Mouse (Mus musculus): Measurements from ENCODE around the gene Chchd2. TPM values are rescaled to one million over a fixed set of nuclear protein-coding genes. Genes with fewer than 3 reads are reported as not detected.

Gene Chchd2
- total RNA-seq, 2 experiments from 2014 or later = 563 to 618 TPM

- intact Hi-C loops (cut with DNase I) = no loop called here
- DNase-seq = no peak
Measured at GRCm38 (mm10) chr5:129886271-129886670, 999 bp downstream of the Chchd2 start.

GRCm38 (mm10) chr5:129879888-129880287 is 7.4 kb downstream of the Chchd2 start:
- DNase-seq = no peak
- intact Hi-C loops (cut with DNase I) = loop anchor here (2.0 kb wide), 1 partner anchor 15 kb away; no protein-coding TSS in a partner anchor

GRCm38 (mm10) chr5:129878946-129879345 is 8.3 kb downstream of the Chchd2 start:
- peak; percentile 65 to 73 for DNase-seq
- intact Hi-C loops (cut with DNase I) = loop anchor here (2.0 kb wide), 1 partner anchor 14 kb away; no protein-coding TSS in a partner anchor

- peak; percentile 53 to 63 for DNase-seq
- intact Hi-C loops (cut with DNase I) = loop anchor here (2.0 kb wide), 1 partner anchor 13 kb away; no protein-coding TSS in a partner anchor
Measured at GRCm38 (mm10) chr5:129877731-129878455, 9.4 kb downstream of the Chchd2 start.

- intact Hi-C loops (cut with DNase I) = no loop called here
- no peak for DNase-seq
Measured at GRCm38 (mm10) chr5:129875098-129875497, 12.2 kb downstream of the Chchd2 start.

- intact Hi-C loops (cut with DNase I) = no loop called here
- no peak for DNase-seq
Measured at GRCm38 (mm10) chr5:129873942-129874341, 13.3 kb downstream of the Chchd2 start.

- DNase-seq = no peak
- intact Hi-C loops (cut with DNase I) = no loop called here
Measured at GRCm38 (mm10) chr5:129871238-129871637, 16.0 kb downstream of the Chchd2 start.

GRCm38 (mm10) chr5:129869238-129869995 is 17.9 kb downstream of the Chchd2 start:
- no peak for DNase-seq
- intact Hi-C loops (cut with DNase I) = no loop called here

GRCm38 (mm10) chr5:129865841-129866240 is 21.4 kb downstream of the Chchd2 start:
- intact Hi-C loops (cut with DNase I) = loop anchor here (2.0 kb wide), 1 partner anchor 13 kb away; no protein-coding TSS in a partner anchor
- no peak for DNase-seq

GRCm38 (mm10) chr5:129864467-129864866 is 22.8 kb downstream of the Chchd2 start:
- intact Hi-C loops (cut with DNase I) = loop anchor here (2.0 kb wide), 1 partner anchor 14 kb away; no protein-coding TSS in a partner anchor
- peak in 1 of 2 experiments; percentile 42 for DNase-seq

GRCm38 (mm10) chr5:129862325-129862724 is 24.9 kb downstream of the Chchd2 start:
- DNase-seq = no peak
- intact Hi-C loops (cut with DNase I) = no loop called here

- no peak for DNase-seq
- intact Hi-C loops (cut with DNase I) = no loop called here
Measured at GRCm38 (mm10) chr5:129856414-129856813, 30.9 kb downstream of the Chchd2 start.

GRCm38 (mm10) chr5:129855163-129855562 is 32.1 kb downstream of the Chchd2 start:
- no peak for DNase-seq
- intact Hi-C loops (cut with DNase I) = no loop called here

GRCm38 (mm10) chr5:129847558-129847820 is 39.8 kb downstream of the Chchd2 start:
- intact Hi-C loops (cut with DNase I) = no loop called here
- DNase-seq = no peak

GRCm38 (mm10) chr5:129846752-129847557 is 40.3 kb downstream of the Chchd2 start, which contains the start of gene Sumf2:
Gene Sumf2 (plus strand): TSS chr5:129846986.
- DNase-seq = peak; percentile 93
- intact Hi-C loops (cut with DNase I) = no loop called here

GRCm38 (mm10) chr5:129844848-129845247 is 42.4 kb downstream of the Chchd2 start:
- DNase-seq = no peak
- intact Hi-C loops (cut with DNase I) = no loop called here

Other genes starting within 250 kb of the Chchd2 start
- 1 to 10 TPM; 1.3 to 2.2 TPM for gene Zfp11, start 217.4 kb downstream of the Chchd2 start, total RNA-seq (2021)
- gene Sept14, start 179.0 kb downstream of the Chchd2 start, total RNA-seq (2021) = not detected
- 10 to 100 TPM; 53.7 to 63.5 TPM for gene Mrps17, start 172.0 kb downstream of the Chchd2 start, total RNA-seq (2021)
- 100 to 1,000 TPM; 503 to 556 TPM for gene Nipsnap2, start 162.4 kb downstream of the Chchd2 start, total RNA-seq (2021)
- 10 to 100 TPM; 13.1 to 15.2 TPM for gene Psph, start 100.0 kb downstream of the Chchd2 start, total RNA-seq (2021)
- 1 to 10 TPM; 5.0 to 5.9 TPM for gene Sumf2, start 40.5 kb downstream of the Chchd2 start, total RNA-seq (2021)
- gene Zbed5, start 8.3 kb upstream of the Chchd2 start, total RNA-seq (2021) = under 1 TPM; 0.23 to 0.27 TPM
- gene Phkg1, start 11.1 kb upstream of the Chchd2 start, total RNA-seq (2021) = 100 to 1,000 TPM; 374 to 387 TPM
- gene Nupr1l, start 21.1 kb upstream of the Chchd2 start, total RNA-seq (2021) = under 1 TPM; 0.48 to 0.52 TPM
- 10 to 100 TPM; 20.2 to 22.1 TPM for gene Vkorc1l1, start 54.5 kb upstream of the Chchd2 start, total RNA-seq (2021)
- 1 to 10 TPM; 7.3 to 8.0 TPM for gene Gusb, start 115.6 kb upstream of the Chchd2 start, total RNA-seq (2021)
- gene Asl, start 141.8 kb upstream of the Chchd2 start, total RNA-seq (2021) = 10 to 100 TPM in 1 of 2 experiments, 1 to 10 TPM in 1; 6.4 to 11.3 TPM
- 10 to 100 TPM; 16.0 to 16.4 TPM for gene Crcp, start 141.8 kb upstream of the Chchd2 start, total RNA-seq (2021)
- gene Tpst1, start 185.9 kb upstream of the Chchd2 start, total RNA-seq (2021) = 1 to 10 TPM; 4.0 to 6.0 TPM

All from gastrocnemius, postnatal 36 days (tissue).